Comparison of ENCODE assay signal across 25 mouse cellular contexts in genomic region chr12:70269724-70270123, GRCm38 (mm10).
"Had no signal": no experiment of that assay in that cellular context is flagged by ENCODE, and none has a peak within 500 bp of the region (broad histone marks: within the 10 kb centered on the region; RNA-seq: fewer than 3 reads in every experiment).

No protein-coding gene starts in this region.

- H3K4me2 ChIP-seq: heart, embryonic 11.5 days; heart, embryonic 13.5 days; heart, embryonic 15.5 days; hindbrain, embryonic 12.5 days; hindbrain, embryonic 14.5 days; intestine, embryonic 15.5 days; limb, embryonic 13.5 days; limb, embryonic 15.5 days; liver, embryonic 12.5 days had no signal

- DNase-seq: gastrocnemius, postnatal 14 days; heart, adult 2 months; heart, postnatal 4 days; kidney, adult 18-20 months; kidney, adult 8-10 months; kidney, postnatal 10 days; kidney, postnatal 25 days; layer of hippocampus, adult 9-11 months; layer of hippocampus, postnatal 36 days; left cerebral cortex, postnatal 4 days; lung, adult 18-20 months had no signal

- ATAC-seq: hindbrain, embryonic 16.5 days; inflammation-experienced regulatory T-cells, adult 6 months; intestine, embryonic 15.5 days; intestine, postnatal 0 days; liver, embryonic 12.5 days had no signal

- H3K36me3 ChIP-seq: heart, embryonic 13.5 days; heart, embryonic 15.5 days; intestine, embryonic 15.5 days; limb, embryonic 13.5 days; limb, embryonic 15.5 days; liver, embryonic 12.5 days had no signal

- H3K27ac ChIP-seq: heart, adult 2 months; heart, embryonic 13.5 days; heart, embryonic 15.5 days; hindbrain, embryonic 10.5 days; hindbrain, embryonic 12.5 days; hindbrain, embryonic 14.5 days; intestine, embryonic 15.5 days; limb, embryonic 13.5 days; limb, embryonic 15.5 days; liver, embryonic 12.5 days; liver, embryonic 14.5 days had no signal

- H3K9me3 ChIP-seq: heart, embryonic 13.5 days; heart, embryonic 15.5 days; hindbrain, embryonic 10.5 days; hindbrain, embryonic 12.5 days; intestine, embryonic 15.5 days; limb, embryonic 13.5 days; limb, embryonic 15.5 days; liver, embryonic 12.5 days had no signal

- H3K27me3 ChIP-seq: heart, embryonic 13.5 days; heart, embryonic 15.5 days; hindbrain, embryonic 12.5 days; intestine, embryonic 15.5 days; liver, embryonic 12.5 days had no signal

- H3K4me1 ChIP-seq: intestine, embryonic 15.5 days; limb, embryonic 15.5 days; liver, embryonic 12.5 days had no signal

- H3K4me3 ChIP-seq: heart, adult 2 months; heart, embryonic 13.5 days; heart, embryonic 15.5 days; hindbrain, embryonic 10.5 days; hindbrain, embryonic 12.5 days; intestine, embryonic 15.5 days; limb, embryonic 13.5 days; limb, embryonic 15.5 days; liver, embryonic 12.5 days had no signal

- H3K9ac ChIP-seq: heart, embryonic 13.5 days; heart, embryonic 15.5 days; hindbrain, embryonic 12.5 days; hindbrain, embryonic 14.5 days; intestine, embryonic 15.5 days; limb, embryonic 13.5 days; limb, embryonic 15.5 days; liver, embryonic 12.5 days; liver, embryonic 14.5 days had no signal
